Mouse (Mus musculus) CH12.LX (cell line): ENCODE measurements around the gene Rsrp1. TPM values are rescaled to one million over a fixed set of nuclear protein-coding genes. Genes with fewer than 3 reads are reported as not detected.

Source experiments
- DNase-seq: peaks from one replicate; pipeline ENCODE4 v3.0.0-alpha.2; 2013; ENCODE audit errors: extremely low read depth
- H3K27ac ChIP-seq: 2 replicates; pipeline ENCODE4 v1.5.1; 2012; ENCODE audit warnings: low read depth, mild to moderate bottlenecking, control low read depth, moderate library complexity; ENCODE audit not compliant: insufficient read depth
- H3K27me3 ChIP-seq: replicated peaks from 2 replicates; pipeline ENCODE3; 2012; ENCODE audit warnings: inconsistent platforms
- H3K36me3 ChIP-seq, 2 experiments: replicated peaks in 1 of 2; 2 replicates each; pipeline versions ENCODE3 to v1.6.1; 2012; ENCODE audit warnings: inconsistent platforms in 1 of 2, low read length in 1 of 2, mild to moderate bottlenecking in 1 of 2, mixed read lengths in 1 of 2, moderate library complexity in 1 of 2; ENCODE audit not compliant: control insufficient read depth in 1 of 2, insufficient read depth in 1 of 2
- H3K4me1 ChIP-seq, 2 experiments: 2 replicates each; pipeline ENCODE4 v1.6.1; 2012; ENCODE audit warnings: inconsistent platforms in 1 of 2, moderate library complexity in 1 of 2; ENCODE audit not compliant: insufficient read depth in 2 of 2, control insufficient read depth in 1 of 2
- H3K4me2 ChIP-seq: 2 replicates; pipeline ENCODE4 v1.6.1; 2012; ENCODE audit warnings: low read depth, mild to moderate bottlenecking, control low read depth; ENCODE audit not compliant: poor library complexity, insufficient read depth, severe bottlenecking
- H3K4me3 ChIP-seq, 3 experiments: fragments of 150-350 bp in 1 of 3; sonication (generic) in 1 of 3; replicated peaks in 1 of 3; 2 replicates each; pipeline versions ENCODE3 to v1.5.1; 2011 to 2012; ENCODE audit warnings: low read depth in 2 of 3, low read length in 2 of 3, mild to moderate bottlenecking in 2 of 3, moderate library complexity in 2 of 3, control low read depth in 1 of 3, improper control_type of control experiment in 1 of 3, inconsistent platforms in 1 of 3, mixed read lengths in 1 of 3; ENCODE audit not compliant: poor library complexity in 1 of 3
- H3K79me2 ChIP-seq: replicated peaks from 2 replicates; pipeline ENCODE4 v1.6.1; 2012; ENCODE audit warnings: mild to moderate bottlenecking, moderate library complexity; ENCODE audit not compliant: control insufficient read depth, poor library complexity, insufficient read depth, severe bottlenecking; ENCODE audit errors: extremely low read depth
- H3K9ac ChIP-seq: 2 replicates; pipeline ENCODE4 v1.6.1; 2012; ENCODE audit warnings: low read depth, mild to moderate bottlenecking, control low read depth, moderate library complexity; ENCODE audit not compliant: insufficient read depth
- H3K9me3 ChIP-seq: replicated peaks from 2 replicates; pipeline ENCODE3; 2012; ENCODE audit warnings: low read length, inconsistent platforms, mixed read lengths
- ELF1 ChIP-seq: IDR thresholded peaks from 2 replicates; pipeline ENCODE4 v1.6.1; 2014; ENCODE audit warnings: low read depth, mild to moderate bottlenecking, inconsistent platforms, low read length, improper control_type of control experiment
- EP300 ChIP-seq: IDR thresholded peaks from 2 replicates; pipeline ENCODE4 v1.6.1; 2011; ENCODE audit warnings: low read length, improper control_type of control experiment
- GABPA ChIP-seq: IDR thresholded peaks from 2 replicates; pipeline ENCODE4 v1.6.1; 2012; ENCODE audit warnings: low read depth, low read length, improper control_type of control experiment, inconsistent platforms; ENCODE audit not compliant: insufficient replicate concordance
- HCFC1 ChIP-seq: IDR thresholded peaks from 2 replicates; pipeline ENCODE4 v1.6.1; 2012; ENCODE audit warnings: low read depth, mild to moderate bottlenecking, inconsistent platforms, low read length, improper control_type of control experiment
- JUND ChIP-seq: conservative IDR thresholded peaks from 2 replicates; pipeline ENCODE4 v1.6.1; 2011; ENCODE audit warnings: low read depth, low read length, improper control_type of control experiment
- KAT2A ChIP-seq: IDR thresholded peaks from 2 replicates; pipeline ENCODE4 v1.6.1; 2012; ENCODE audit warnings: low read length, improper control_type of control experiment, inconsistent platforms; ENCODE audit not compliant: insufficient replicate concordance
- MAFK ChIP-seq: IDR thresholded peaks from 2 replicates; pipeline ENCODE4 v1.6.1; 2011; ENCODE audit warnings: low read length, improper control_type of control experiment; ENCODE audit not compliant: insufficient replicate concordance
- MAX ChIP-seq: IDR thresholded peaks from 2 replicates; pipeline ENCODE4 v1.6.1; 2011; ENCODE audit warnings: low read length, improper control_type of control experiment
- MYC ChIP-seq: IDR thresholded peaks from 2 replicates; pipeline ENCODE4 v1.6.1; 2011; ENCODE audit warnings: low read depth, mild to moderate bottlenecking, improper control_type of control experiment, low read length
- NRF1 ChIP-seq: IDR thresholded peaks from 2 replicates; pipeline ENCODE4 v1.6.1; 2014; ENCODE audit warnings: low read depth, mild to moderate bottlenecking, inconsistent platforms, low read length, improper control_type of control experiment, moderate library complexity
- RAD21 ChIP-seq: IDR thresholded peaks from 2 replicates; pipeline ENCODE4 v1.6.1; 2011; ENCODE audit warnings: low read depth, mild to moderate bottlenecking, low read length, improper control_type of control experiment, moderate library complexity
- RCOR1 ChIP-seq: conservative IDR thresholded peaks from 2 replicates; pipeline ENCODE4 v1.6.1; 2012; ENCODE audit warnings: low read depth, mild to moderate bottlenecking, inconsistent platforms, low read length, improper control_type of control experiment
- SMC3 ChIP-seq: IDR thresholded peaks from 2 replicates; pipeline ENCODE4 v1.6.1; 2011; ENCODE audit warnings: low read depth, low read length, improper control_type of control experiment
- TBP ChIP-seq: conservative IDR thresholded peaks from 2 replicates; pipeline ENCODE4 v1.6.1; 2011; ENCODE audit warnings: low read depth, low read length, improper control_type of control experiment
- TCF12 ChIP-seq: IDR thresholded peaks from 2 replicates; pipeline ENCODE4 v1.6.1; 2014; ENCODE audit warnings: low read depth, mild to moderate bottlenecking, inconsistent platforms, low read length, improper control_type of control experiment
- ZKSCAN1 ChIP-seq: IDR thresholded peaks from 2 replicates; pipeline ENCODE4 v1.6.1; 2012; ENCODE audit warnings: low read depth, inconsistent platforms, low read length, improper control_type of control experiment, borderline replicate concordance
- ZNF384 ChIP-seq: IDR thresholded peaks from 2 replicates; pipeline ENCODE4 v1.6.1; 2012; ENCODE audit warnings: low read depth, low read length, improper control_type of control experiment, inconsistent platforms
- dilution Hi-C: fragments of 300-500 bp; cut with MboI; formaldehyde crosslinking; loops from 2 replicates; pipeline ENCODE4 v1.14.3; 2020; ENCODE audit warnings: low sequenced_read_pairs; ENCODE audit not compliant: extremely low pct_unique_long_range_greater_than_20kb, extremely low pct_ligation_motif_present
- in situ Hi-C: fragments of 300-500 bp; cut with MboI; formaldehyde crosslinking; loops from 3 replicates; pipeline ENCODE4 v1.14.3; 2019; ENCODE audit warnings: low sequenced_read_pairs, low pct_ligation_motif_present, low pct_unique_long_range_greater_than_20kb, mixed read lengths
- polyA plus RNA-seq: library from polyadenylated mRNA; unstranded; fragments of >175 nt; gene quantifications from 2 replicates; pipeline ENCODE4 v1.2.1, GENCODE M21; 2012; ENCODE audit warnings: low read depth; ENCODE audit not compliant: insufficient read length
- total RNA-seq, 2 experiments: library from RNA; depleted of rRNA; stranded (reverse); fragments of 300-350 nt in 1 of 2; fragments of >200 nt in 1 of 2; gene quantifications; 2 replicates each; pipeline ENCODE4 v1.2.3; 2012 to 2014

The Rsrp1 gene
- total and polyA plus RNA-seq, 3 experiments = 51.2 to 69.4 (median 61.3) TPM

- H3K4me1 ChIP-seq = no peaks in the 10 kb centered on the region
- DNase-seq = no peak
- TF ChIP-seq MAX = no peak
- TF ChIP-seq RCOR1 = no peak
- TF ChIP-seq ZKSCAN1 = no peak
- TF ChIP-seq HCFC1 = no peak
- TF ChIP-seq JUND = no peak
- no peak for TF ChIP-seq GABPA
- no peak for TF ChIP-seq MAFK
- no peak for TF ChIP-seq RAD21
- no peak for TF ChIP-seq NRF1
- no peak for TF ChIP-seq MYC
- TF ChIP-seq ZNF384 = no peak
- TF ChIP-seq TBP = no peak
- no peak for TF ChIP-seq TCF12
- TF ChIP-seq ELF1 = no peak
- no peak for TF ChIP-seq KAT2A
- TF ChIP-seq EP300 = no peak
- TF ChIP-seq SMC3 = no peak
- TF ChIP-seq, all 38 proteins: peak for 0
- Histone ChIP-seq H3K9ac (no peak overlapping the region), H3K4me3 (no peak overlapping the region), H3K9me3 (peaks cover 3% of the 10 kb centered on the region), H3K4me2 (no peak overlapping the region), H3K27me3 (peaks cover 27% of the 10 kb centered on the region), H3K79me2 (no peaks in the 10 kb centered on the region), H3K27ac (no peak overlapping the region), H3K36me3 (no peaks in the 10 kb centered on the region)
- in situ Hi-C loops (no loop called here), dilution Hi-C loops (no loop called here)
Measured at GRCm38 (mm10) chr4:134975929-134976308, 52.5 kb downstream of the Rsrp1 start.

Other genes starting within 250 kb of the Rsrp1 start
- 0.04 TPM in 2 replicates for gene Man1c1, start 219.3 kb upstream of the Rsrp1 start, total RNA-seq (2012; rRNA removed)
- 0.09 and 0.20 TPM in 2 replicates for gene Man1c1, start 219.3 kb upstream of the Rsrp1 start, total RNA-seq (2014; rRNA removed)
- 0.42 and 0.44 TPM in 2 replicates for gene Man1c1, start 219.3 kb upstream of the Rsrp1 start, polyA plus RNA-seq
- 2.2 and 2.4 TPM in 2 replicates for gene Ldlrap1, start 155.6 kb upstream of the Rsrp1 start, total RNA-seq (2012; rRNA removed)
- gene Ldlrap1, start 155.6 kb upstream of the Rsrp1 start, total RNA-seq (2014; rRNA removed) = 1.1 and 1.4 TPM in 2 replicates
- 2.2 and 3.7 TPM in 2 replicates for gene Ldlrap1, start 155.6 kb upstream of the Rsrp1 start, polyA plus RNA-seq
- gene Maco1, start 70.2 kb upstream of the Rsrp1 start, total RNA-seq (2012; rRNA removed) = 15.8 and 16.6 TPM in 2 replicates
- gene Maco1, start 70.2 kb upstream of the Rsrp1 start, total RNA-seq (2014; rRNA removed) = 17.3 and 19.6 TPM in 2 replicates
- gene Maco1, start 70.2 kb upstream of the Rsrp1 start, polyA plus RNA-seq = 19.8 and 22.3 TPM in 2 replicates
- 0.92 and 1.1 TPM in 2 replicates for gene Rhd, start 59.1 kb upstream of the Rsrp1 start, total RNA-seq (2012; rRNA removed)
- gene Rhd, start 59.1 kb upstream of the Rsrp1 start, total RNA-seq (2014; rRNA removed) = 0.82 and 1.3 TPM in 2 replicates
- 0.79 and 1.1 TPM in 2 replicates for gene Rhd, start 59.1 kb upstream of the Rsrp1 start, polyA plus RNA-seq
- gene Tmem50a, start 8.6 kb upstream of the Rsrp1 start, total RNA-seq (2012; rRNA removed) = 84.8 and 95.8 TPM in 2 replicates
- gene Tmem50a, start 8.6 kb upstream of the Rsrp1 start, total RNA-seq (2014; rRNA removed) = 131 and 132 TPM in 2 replicates
- gene Tmem50a, start 8.6 kb upstream of the Rsrp1 start, polyA plus RNA-seq = 114 and 133 TPM in 2 replicates
- gene Syf2, start 7.3 kb downstream of the Rsrp1 start, total RNA-seq (2012; rRNA removed) = 59.2 and 63.5 TPM in 2 replicates
- gene Syf2, start 7.3 kb downstream of the Rsrp1 start, total RNA-seq (2014; rRNA removed) = 77.1 and 93.8 TPM in 2 replicates
- 76.1 and 89.0 TPM in 2 replicates for gene Syf2, start 7.3 kb downstream of the Rsrp1 start, polyA plus RNA-seq
- gene Runx3, start 197.1 kb downstream of the Rsrp1 start, total RNA-seq (2012; rRNA removed) = 13.7 and 19.7 TPM in 2 replicates
- gene Runx3, start 197.1 kb downstream of the Rsrp1 start, total RNA-seq (2014; rRNA removed) = 2.4 and 5.0 TPM in 2 replicates
- 48.0 and 61.1 TPM in 2 replicates for gene Runx3, start 197.1 kb downstream of the Rsrp1 start, polyA plus RNA-seq